Mouse (Mus musculus): ENCODE data around the gene Mrpl53.

- TF ChIP-seq POLR2A (IDR thresholded peaks at IDR 0.05; ENCODE audit: extremely low read depth, insufficient read depth, low read length) = no peak
- no peak for TF ChIP-seq CTCF (IDR thresholded peaks at IDR 0.05; ENCODE audit: low read depth, low read length)
Observed at GRCm38 (mm10) chr6:83131469-83132034, 22.7 kb downstream of the Mrpl53 start.
